Mouse (Mus musculus): Measurements from ENCODE around the gene Srp68. TPM values are rescaled to one million over a fixed set of nuclear protein-coding genes. Genes with fewer than 3 reads are reported as not detected.

Srp68 gene
- polyA plus RNA-seq, 1 experiment from 2014 or later = 66.1 TPM

GRCm38 (mm10) chr11:116237742-116238395 is 36.1 kb downstream of the Srp68 start, which contains the start of gene Evpl:
Evpl (minus strand) TSS chr11:116238077.
- H3K36me3 ChIP-seq = 0 out of 2 replicates have a peak, but pooled peaks cover 1% of the 10 kb centered on the region
- no peak within 1 kb of the TSS for H3K9ac ChIP-seq
- no peak within 1 kb of the TSS for H3K27ac ChIP-seq (replicated peaks)
- H3K9me3 ChIP-seq = no peaks in the 10 kb centered on the region
- no peaks in the 10 kb centered on the region for H3K4me1 ChIP-seq (replicated peaks)
- 15% methylated on average over 31 of the region's 31 CpGs for WGBS
- H3K4me3 ChIP-seq = no peak within 1 kb of the TSS
- ATAC-seq (ENCODE audit: low FRiP score, low read depth) = no peak; the same call in 1 of the 2 replicates
- peaks cover 23% of the 10 kb centered on the region for H3K27me3 ChIP-seq
- H3K4me2 ChIP-seq = no peak within 1 kb of the TSS; the same call in 1 of the 2 replicates

GRCm38 (mm10) chr11:116234901-116235300 is 39.1 kb downstream of the Srp68 start:
- 92% methylated on average over 8 of the region's 8 CpGs for WGBS
- H3K4me3 ChIP-seq = no peak overlapping the region
- H3K4me1 ChIP-seq (replicated peaks) = no peaks in the 10 kb centered on the region; the same call in 1 of the 2 replicates
- H3K9ac ChIP-seq = no peak overlapping the region
- peaks cover 23% of the 10 kb centered on the region for H3K27me3 ChIP-seq
- no peaks in the 10 kb centered on the region for H3K36me3 ChIP-seq
- H3K27ac ChIP-seq (replicated peaks) = no peak overlapping the region
- no peak for ATAC-seq (ENCODE audit: low FRiP score, low read depth)
- no peak overlapping the region for H3K4me2 ChIP-seq
- no peaks in the 10 kb centered on the region for H3K9me3 ChIP-seq

- H3K4me2 ChIP-seq = peak overlapping the region; percentile 37
- no peak overlapping the region for H3K9ac ChIP-seq
- H3K9me3 ChIP-seq = no peaks in the 10 kb centered on the region
- no peaks in the 10 kb centered on the region; the same call in 1 of the 2 replicates for H3K4me1 ChIP-seq (replicated peaks)
- H3K36me3 ChIP-seq = no peaks in the 10 kb centered on the region
- no peak overlapping the region for H3K4me3 ChIP-seq
- peaks cover 10% of the 10 kb centered on the region; the same call in 1 of the 2 replicates for H3K27me3 ChIP-seq
- ATAC-seq (ENCODE audit: low FRiP score, low read depth) = 0 out of 2 replicates have a peak, but pooled peaks have one; percentile 52
- H3K27ac ChIP-seq (replicated peaks) = no peak overlapping the region
- WGBS = 24% methylated on average over 16 of the region's 17 CpGs
Measured at GRCm38 (mm10) chr11:116232427-116232826, 41.6 kb downstream of the Srp68 start.

- H3K4me2 ChIP-seq = no peak overlapping the region
- H3K27me3 ChIP-seq = peaks cover 14% of the 10 kb centered on the region
- H3K4me1 ChIP-seq (replicated peaks) = no peaks in the 10 kb centered on the region; the same call in 1 of the 2 replicates
- 81% methylated on average over 4 of the region's 4 CpGs for WGBS
- H3K9me3 ChIP-seq = no peaks in the 10 kb centered on the region
- H3K4me3 ChIP-seq = no peak overlapping the region
- H3K27ac ChIP-seq (replicated peaks) = no peak overlapping the region
- no peak for ATAC-seq (ENCODE audit: low FRiP score, low read depth)
- no peak overlapping the region for H3K9ac ChIP-seq
- no peaks in the 10 kb centered on the region for H3K36me3 ChIP-seq
Measured at GRCm38 (mm10) chr11:116228699-116229098, 45.3 kb downstream of the Srp68 start.

GRCm38 (mm10) chr11:116226414-116226813 is 47.6 kb downstream of the Srp68 start:
- WGBS = 0% methylated on average over 2 of the region's 2 CpGs
- no peak for ATAC-seq (ENCODE audit: low FRiP score, low read depth)
- Histone ChIP-seq H3K9ac (no peak overlapping the region), H3K36me3 (no peaks in the 10 kb centered on the region), H3K27me3 (peaks cover 32% of the 10 kb centered on the region), H3K9me3 (no peaks in the 10 kb centered on the region), H3K4me2 (no peak overlapping the region), H3K27ac (replicated peaks) (no peak overlapping the region), H3K4me1 (replicated peaks) (peaks cover 17% of the 10 kb centered on the region), H3K4me3 (no peak overlapping the region)

- Histone ChIP-seq H3K9ac (no peak overlapping the region), H3K27me3 (peaks cover 41% of the 10 kb centered on the region), H3K36me3 (no peaks in the 10 kb centered on the region), H3K4me2 (peak overlapping the region; percentile 54), H3K27ac (replicated peaks) (no peak overlapping the region), H3K4me3 (peak overlapping the region; percentile 24), H3K9me3 (no peaks in the 10 kb centered on the region), H3K4me1 (replicated peaks) (peaks cover 32% of the 10 kb centered on the region)
- 17% methylated on average over 23 of the region's 23 CpGs for WGBS
- ATAC-seq (ENCODE audit: low FRiP score, low read depth) = no peak
Measured at GRCm38 (mm10) chr11:116222740-116223059, 51.3 kb downstream of the Srp68 start.

- no peak overlapping the region for H3K9ac ChIP-seq
- peaks cover 32% of the 10 kb centered on the region for H3K4me1 ChIP-seq (replicated peaks)
- H3K27me3 ChIP-seq = peaks cover 41% of the 10 kb centered on the region
- peak overlapping the region; percentile 54 for H3K4me2 ChIP-seq
- 11% methylated on average over 53 of the region's 53 CpGs for WGBS
- ATAC-seq (ENCODE audit: low FRiP score, low read depth) = no peak
- peak overlapping the region; percentile 24 for H3K4me3 ChIP-seq
- no peaks in the 10 kb centered on the region for H3K36me3 ChIP-seq
- no peaks in the 10 kb centered on the region for H3K9me3 ChIP-seq
- H3K27ac ChIP-seq (replicated peaks) = no peak overlapping the region
Measured at GRCm38 (mm10) chr11:116221931-116222739, 51.9 kb downstream of the Srp68 start.

- 19% methylated on average over 4 of the region's 4 CpGs for WGBS
Measured at GRCm38 (mm10) chr11:116219885-116220284, 54.1 kb downstream of the Srp68 start.

GRCm38 (mm10) chr11:116218737-116219400 is 55.1 kb downstream of the Srp68 start:
- peak overlapping the region; percentile 71 for H3K27ac ChIP-seq (replicated peaks)
- H3K4me1 ChIP-seq (replicated peaks) = peaks cover 32% of the 10 kb centered on the region
- no peaks in the 10 kb centered on the region for H3K36me3 ChIP-seq
- H3K4me2 ChIP-seq = no peak overlapping the region
- ATAC-seq (ENCODE audit: low FRiP score, low read depth) = peak; percentile 83
- H3K27me3 ChIP-seq = peaks cover 32% of the 10 kb centered on the region
- H3K9me3 ChIP-seq = no peaks in the 10 kb centered on the region
- no peak overlapping the region for H3K4me3 ChIP-seq
- no peak overlapping the region for H3K9ac ChIP-seq
- 42% methylated on average over 7 of the region's 7 CpGs for WGBS

More at GRCm38 (mm10) chr11:116219885-116220284, 54.1 kb downstream of the Srp68 start:
- H3K4me3 ChIP-seq = no peak overlapping the region
- peaks cover 32% of the 10 kb centered on the region for H3K4me1 ChIP-seq (replicated peaks)
- no peaks in the 10 kb centered on the region for H3K36me3 ChIP-seq
- ATAC-seq (ENCODE audit: low FRiP score, low read depth) = peak; percentile 21; the same call in 1 of the 2 replicates
- H3K27ac ChIP-seq (replicated peaks) = no peak overlapping the region
- no peak overlapping the region for H3K9ac ChIP-seq
- no peak overlapping the region for H3K4me2 ChIP-seq
- H3K27me3 ChIP-seq = peaks cover 34% of the 10 kb centered on the region
- no peaks in the 10 kb centered on the region for H3K9me3 ChIP-seq

- Histone ChIP-seq H3K9ac (no peak overlapping the region), H3K27ac (replicated peaks) (peak overlapping the region; percentile 71), H3K36me3 (no peaks in the 10 kb centered on the region), H3K27me3 (peaks cover 26% of the 10 kb centered on the region), H3K4me1 (replicated peaks) (peaks cover 31% of the 10 kb centered on the region), H3K9me3 (no peaks in the 10 kb centered on the region), H3K4me3 (no peak overlapping the region), H3K4me2 (no peak overlapping the region)
- no peak for ATAC-seq (ENCODE audit: low FRiP score, low read depth)
- WGBS = 70% methylated on average over 2 of the region's 2 CpGs
Measured at GRCm38 (mm10) chr11:116218263-116218662, 55.8 kb downstream of the Srp68 start.

- ATAC-seq (ENCODE audit: low FRiP score, low read depth) = no peak
- H3K27me3 ChIP-seq = peaks cover 10% of the 10 kb centered on the region
- peaks cover 15% of the 10 kb centered on the region; the same call in 1 of the 2 replicates for H3K4me1 ChIP-seq (replicated peaks)
- no peak overlapping the region for H3K4me3 ChIP-seq
- H3K4me2 ChIP-seq = no peak overlapping the region
- WGBS = 84% methylated on average over 11 of the region's 11 CpGs
- no peaks in the 10 kb centered on the region for H3K9me3 ChIP-seq
- H3K9ac ChIP-seq = no peak overlapping the region
- H3K27ac ChIP-seq (replicated peaks) = no peak overlapping the region
- H3K36me3 ChIP-seq = no peaks in the 10 kb centered on the region
Measured at GRCm38 (mm10) chr11:116216549-116216948, 57.5 kb downstream of the Srp68 start.

GRCm38 (mm10) chr11:116215991-116216390 is 58.0 kb downstream of the Srp68 start:
- 93% methylated on average over 6 of the region's 6 CpGs for WGBS
- no peak for ATAC-seq (ENCODE audit: low FRiP score, low read depth)
- Histone ChIP-seq H3K4me1 (replicated peaks) (peaks cover 15% of the 10 kb centered on the region; the same call in 1 of the 2 replicates), H3K9me3 (no peaks in the 10 kb centered on the region), H3K27me3 (peaks cover 5% of the 10 kb centered on the region), H3K36me3 (no peaks in the 10 kb centered on the region), H3K27ac (replicated peaks) (no peak overlapping the region), H3K4me2 (no peak overlapping the region), H3K9ac (no peak overlapping the region), H3K4me3 (no peak overlapping the region)
